In genomic region chr14:54432078-54432836, GRCm38 (mm10) we compare ENCODE assay signal across 8 mouse cellular contexts. TPM values are rescaled to one million over a fixed set of nuclear protein-coding genes. Genes with fewer than 3 reads are reported as not detected.
A peak's percentile ranks its signal among the peaks of the same experiment; 100 is the strongest.
DNase-seq lines count a peak whose midpoint lies in the region; ATAC-seq and TF ChIP-seq lines count a peak whose summit lies in the region.

No protein-coding gene starts in this region.

- H3K27me3 ChIP-seq in hindbrain, postnatal 0 days (ENCODE audit: insufficient read depth, low read length), result no peaks in the 10 kb centered on the region
- no peaks in the 10 kb centered on the region for H3K27me3 ChIP-seq in lung, embryonic 14.5 days (ENCODE audit: insufficient read depth, low read length)

- DNase-seq in gastrocnemius, postnatal 14 days, result peak; percentile 44
- DNase-seq in gastrocnemius, postnatal 25 days, result no peak
- DNase-seq in Muller cell, postnatal 12 days (ENCODE audit: inconsistent ontology term), result peak; percentile 68
- DNase-seq in hindbrain, postnatal 0 days (ENCODE audit: low spot score), result peak; percentile 54
- peak; percentile 72 for DNase-seq in lung, embryonic 14.5 days
- peak; percentile 68 for DNase-seq in retina, postnatal 1 day
- no peak for DNase-seq in frontal cortex, postnatal 10 days (ENCODE audit: low spot score in 2 of 2)

- peak overlapping the region; percentile 79 for H3K9ac ChIP-seq in hindbrain, postnatal 0 days (replicated peaks; ENCODE audit: low read length)
- peak overlapping the region; percentile 98 for H3K9ac ChIP-seq in lung, embryonic 14.5 days

- peak overlapping the region; percentile 92 for H3K27ac ChIP-seq in hindbrain, postnatal 0 days
- H3K27ac ChIP-seq in lung, embryonic 14.5 days (ENCODE audit: low read depth), result peak overlapping the region; percentile 99

- H3K36me3 ChIP-seq in hindbrain, postnatal 0 days (ENCODE audit: insufficient read depth, low read length), result peaks cover 7% of the 10 kb centered on the region; the same call in 1 of the 2 replicates
- peaks cover 31% of the 10 kb centered on the region for H3K36me3 ChIP-seq in lung, embryonic 14.5 days (ENCODE audit: insufficient read depth)

- no peaks in the 10 kb centered on the region for H3K9me3 ChIP-seq in hindbrain, postnatal 0 days (ENCODE audit: low read length)
- no peaks in the 10 kb centered on the region for H3K9me3 ChIP-seq in lung, embryonic 14.5 days (ENCODE audit: low read depth, low read length)

- H3K4me1 ChIP-seq in hindbrain, postnatal 0 days (ENCODE audit: insufficient read depth, low read length), result 0 out of 2 replicates have a peak, but pooled peaks cover 6% of the 10 kb centered on the region
- H3K4me1 ChIP-seq in lung, embryonic 14.5 days (ENCODE audit: insufficient read depth), result peaks cover 33% of the 10 kb centered on the region

- intact Hi-C loops in gastrocnemius, postnatal 14 days (cut with DNase I; ENCODE audit: low total_unique reads), result no loop called here

- ATAC-seq in erythroid progenitor cell, adult 5-6 weeks (replicated peaks; ENCODE audit: low FRiP score, poor library complexity, severe bottlenecking), result peak; percentile 37
- peak; percentile 28; the same call in 1 of the 2 replicates for ATAC-seq in hindbrain, postnatal 0 days
- peak; percentile 45 for ATAC-seq in lung, embryonic 14.5 days (ENCODE audit: insufficient read depth)

- peak overlapping the region; percentile 60 for H3K4me3 ChIP-seq in hindbrain, postnatal 0 days (ENCODE audit: low read length)
- peak overlapping the region; percentile 90 for H3K4me3 ChIP-seq in lung, embryonic 14.5 days (ENCODE audit: low read depth, low read length)

- WGBS in hindbrain, postnatal 0 days, result 3% methylated on average over 52 of the region's 54 CpGs
- under 1% methylated on average over 54 of the region's 54 CpGs for WGBS in lung, embryonic 14.5 days

- TF ChIP-seq CTCF in hindbrain, postnatal 0 days (IDR thresholded peaks at IDR 0.05; ENCODE audit: low read depth), result no peak
- 0 out of 2 replicates have a peak, but pooled peaks have one; percentile 26 for TF ChIP-seq CTCF in lung, embryonic 14.5 days (IDR thresholded peaks at IDR 0.05; ENCODE audit: low read depth)

- peak overlapping the region; percentile 72 for H3K4me2 ChIP-seq in hindbrain, postnatal 0 days (ENCODE audit: low read depth, low read length)
- H3K4me2 ChIP-seq in lung, embryonic 14.5 days, result peak overlapping the region; percentile 94

RNA-seq across cellular contexts. Expression of gene Mmp14, which starts 0.8 kb away (rescaled TPM):
- total RNA-seq in gastrocnemius, postnatal 14 days (2021), result 10 to 100 TPM; 52.0 to 68.1 TPM
- 10 to 100 TPM; 15.8 to 17.1 TPM for total RNA-seq in gastrocnemius, postnatal 25 days (2021)
- total RNA-seq in erythroid progenitor cell, adult 5-6 weeks (2015; ENCODE audit: low replicate concordance), result 1.8 TPM in 1 of 2 replicates, not detected in the other
- total RNA-seq in erythroid progenitor cell, adult 5-6 weeks (2017; ENCODE audit: low replicate concordance), result 1.4 and 1.7 TPM in 2 replicates
- 50.1 and 53.3 TPM in 2 replicates for total RNA-seq in hindbrain, postnatal 0 days (2014; rRNA removed)
- 44.5 and 47.2 TPM in 2 replicates for polyA plus RNA-seq in hindbrain, postnatal 0 days (2015; fragmentation: Nextera tagmentation; extraction: Ambion mirVana)
- 182 and 187 TPM in 2 replicates for polyA plus RNA-seq in lung, embryonic 14.5 days (2014; fragmentation: Nextera tagmentation; extraction: Ambion mirVana)

RNA-seq across cellular contexts. Expression of gene Mrpl52, which starts 5.5 kb away (rescaled TPM):
- 100 to 1,000 TPM; 107 to 116 TPM for total RNA-seq in gastrocnemius, postnatal 14 days (2021)
- 10 to 100 TPM; 94.2 to 95.6 TPM for total RNA-seq in gastrocnemius, postnatal 25 days (2021)
- 74.6 and 93.1 TPM in 2 replicates for total RNA-seq in erythroid progenitor cell, adult 5-6 weeks (2015; ENCODE audit: low replicate concordance)
- 1.1 and 26.1 TPM in 2 replicates for total RNA-seq in erythroid progenitor cell, adult 5-6 weeks (2017; ENCODE audit: low replicate concordance)
- 113 and 129 TPM in 2 replicates for total RNA-seq in hindbrain, postnatal 0 days (2014; rRNA removed)
- 266 and 297 TPM in 2 replicates for polyA plus RNA-seq in hindbrain, postnatal 0 days (2015; fragmentation: Nextera tagmentation; extraction: Ambion mirVana)
- polyA plus RNA-seq in lung, embryonic 14.5 days (2014; fragmentation: Nextera tagmentation; extraction: Ambion mirVana), result 274 and 280 TPM in 2 replicates

RNA-seq across cellular contexts. Expression of gene Slc7a7, which starts 14.7 kb away (rescaled TPM):
- total RNA-seq in gastrocnemius, postnatal 14 days (2021), result 1 to 10 TPM; 2.9 to 3.4 TPM
- total RNA-seq in gastrocnemius, postnatal 25 days (2021), result 1 to 10 TPM; 1.9 to 2.1 TPM
- 1.7 and 2.5 TPM in 2 replicates for total RNA-seq in erythroid progenitor cell, adult 5-6 weeks (2015; ENCODE audit: low replicate concordance)
- 1.4 and 1.9 TPM in 2 replicates for total RNA-seq in erythroid progenitor cell, adult 5-6 weeks (2017; ENCODE audit: low replicate concordance)
- 3.7 and 4.5 TPM in 2 replicates for total RNA-seq in hindbrain, postnatal 0 days (2014; rRNA removed)
- 3.6 TPM in 2 replicates for polyA plus RNA-seq in hindbrain, postnatal 0 days (2015; fragmentation: Nextera tagmentation; extraction: Ambion mirVana)
- 7.4 and 7.6 TPM in 2 replicates for polyA plus RNA-seq in lung, embryonic 14.5 days (2014; fragmentation: Nextera tagmentation; extraction: Ambion mirVana)

RNA-seq across cellular contexts. Expression of gene Lrp10, which starts 31.7 kb away (rescaled TPM):
- 10 to 100 TPM; 33.5 to 37.2 TPM for total RNA-seq in gastrocnemius, postnatal 14 days (2021)
- total RNA-seq in gastrocnemius, postnatal 25 days (2021), result 10 to 100 TPM; 26.8 to 38.9 TPM
- total RNA-seq in erythroid progenitor cell, adult 5-6 weeks (2015; ENCODE audit: low replicate concordance), result 21.0 and 22.0 TPM in 2 replicates
- total RNA-seq in erythroid progenitor cell, adult 5-6 weeks (2017; ENCODE audit: low replicate concordance), result 23.0 and 38.6 TPM in 2 replicates
- 57.7 and 62.5 TPM in 2 replicates for total RNA-seq in hindbrain, postnatal 0 days (2014; rRNA removed)
- polyA plus RNA-seq in hindbrain, postnatal 0 days (2015; fragmentation: Nextera tagmentation; extraction: Ambion mirVana), result 36.0 and 38.8 TPM in 2 replicates
- polyA plus RNA-seq in lung, embryonic 14.5 days (2014; fragmentation: Nextera tagmentation; extraction: Ambion mirVana), result 46.1 and 46.2 TPM in 2 replicates

RNA-seq across cellular contexts. Expression of gene Rem2, which starts 43.6 kb away (rescaled TPM):
- not detected for total RNA-seq in gastrocnemius, postnatal 14 days (2021)
- total RNA-seq in gastrocnemius, postnatal 25 days (2021), result not detected
- total RNA-seq in erythroid progenitor cell, adult 5-6 weeks (2015; ENCODE audit: low replicate concordance), result not detected in 2 replicates
- not detected in 2 replicates for total RNA-seq in erythroid progenitor cell, adult 5-6 weeks (2017; ENCODE audit: low replicate concordance)
- total RNA-seq in hindbrain, postnatal 0 days (2014; rRNA removed), result 28.1 and 32.8 TPM in 2 replicates
- 25.2 and 25.3 TPM in 2 replicates for polyA plus RNA-seq in hindbrain, postnatal 0 days (2015; fragmentation: Nextera tagmentation; extraction: Ambion mirVana)
- 8.1 and 8.3 TPM in 2 replicates for polyA plus RNA-seq in lung, embryonic 14.5 days (2014; fragmentation: Nextera tagmentation; extraction: Ambion mirVana)

Comparison
In these comparisons a context has a peak if more than half of its experiments do, and no peak if none do; other contexts are left out.
1. DNase-seq: peak in gastrocnemius, postnatal 14 days (single experiment), Muller cell, postnatal 12 days (single experiment), hindbrain, postnatal 0 days (single experiment), lung, embryonic 14.5 days (single experiment) and retina, postnatal 1 day (single experiment); none in gastrocnemius, postnatal 25 days (single experiment) and frontal cortex, postnatal 10 days (0 of 2).
2. RNA of gene Mmp14, which starts 0.8 kb away (total RNA-seq): 52.0 to 68.1 TPM in gastrocnemius, postnatal 14 days, 50.1 to 53.3 TPM in hindbrain, postnatal 0 days and 15.8 to 17.1 TPM in gastrocnemius, postnatal 25 days; 1.4 to 1.8 TPM in erythroid progenitor cell, adult 5-6 weeks; every median in the first group is over 4 times any median in the second.
3. Peak in every context shown above with its lines, with median percentiles within 50 percentile points of each other: ATAC-seq.